In the genomic region with DNA sequence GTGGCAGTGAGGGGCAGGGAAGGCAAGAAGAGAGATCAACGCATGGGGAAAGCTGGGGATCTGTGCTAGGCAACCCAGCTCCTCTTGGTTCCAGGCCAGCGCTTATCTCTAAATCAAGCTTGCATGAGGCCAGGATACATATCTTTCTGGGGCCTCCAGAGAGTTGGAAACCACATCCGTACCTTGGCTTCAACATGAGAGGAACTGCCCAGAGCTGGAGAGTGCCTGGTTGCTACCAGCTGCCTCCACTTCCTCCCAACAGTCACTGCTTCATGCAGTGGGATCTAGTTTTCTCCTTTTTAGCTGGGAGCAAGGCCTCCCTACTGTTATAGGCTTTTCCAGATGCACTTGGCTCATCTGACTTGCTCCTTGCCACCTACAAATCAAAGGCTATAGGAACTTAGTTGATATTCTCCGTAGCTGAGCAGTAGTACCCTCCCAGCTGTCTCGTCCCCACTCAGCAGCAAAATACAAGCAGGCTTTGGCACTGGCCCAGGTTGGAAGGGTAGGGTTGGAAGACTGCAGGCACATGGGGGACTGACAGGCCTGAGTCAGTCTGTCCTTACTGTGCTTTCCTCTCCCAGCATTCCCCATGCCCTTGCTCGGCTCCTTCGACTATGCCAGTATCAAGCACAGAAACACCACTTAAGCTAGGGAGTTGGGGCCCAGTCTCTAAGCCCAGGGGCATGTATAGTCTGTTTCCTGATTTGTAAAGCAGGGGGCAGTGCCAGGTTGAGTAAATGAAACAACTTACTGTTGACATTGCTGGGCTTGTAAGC, we compare ENCODE assay signal across 10 mouse cellular contexts.
DNase-seq lines count a peak whose midpoint lies in the region; ATAC-seq lines count a peak whose summit lies in the region.
"Had no signal": no experiment of that assay in that cellular context is flagged by ENCODE, and none has a peak within 500 bp of the region (broad histone marks: within the 10 kb centered on the region; RNA-seq: fewer than 3 reads in every experiment).

No protein-coding gene starts in this region.

- no peak overlapping the region for H3K9ac ChIP-seq in embryonic facial prominence, embryonic 12.5 days
- no peak overlapping the region for H3K9ac ChIP-seq in liver, embryonic 16.5 days (ENCODE audit: low read depth, low read length)
- H3K9ac ChIP-seq: hindbrain, embryonic 15.5 days had no signal

- no peaks in the 10 kb centered on the region for H3K9me3 ChIP-seq in embryonic facial prominence, embryonic 12.5 days
- no peaks in the 10 kb centered on the region for H3K9me3 ChIP-seq in embryonic facial prominence, embryonic 10.5 days
- H3K9me3 ChIP-seq in liver, embryonic 16.5 days (replicated peaks; ENCODE audit: control insufficient read depth, low read length) = no peaks in the 10 kb centered on the region
- H3K9me3 ChIP-seq: hindbrain, embryonic 15.5 days had no signal

- no peak overlapping the region for H3K4me3 ChIP-seq in embryonic facial prominence, embryonic 12.5 days
- H3K4me3 ChIP-seq in embryonic facial prominence, embryonic 10.5 days = no peak overlapping the region
- no peak overlapping the region for H3K4me3 ChIP-seq in liver, embryonic 16.5 days (ENCODE audit: low read depth, low read length)
- H3K4me3 ChIP-seq: hindbrain, embryonic 15.5 days had no signal

- no peaks in the 10 kb centered on the region for H3K27me3 ChIP-seq in embryonic facial prominence, embryonic 12.5 days
- H3K27me3 ChIP-seq in embryonic facial prominence, embryonic 10.5 days (replicated peaks; ENCODE audit: low read depth, poor library complexity, severe bottlenecking) = no peaks in the 10 kb centered on the region
- H3K27me3 ChIP-seq in liver, embryonic 16.5 days (ENCODE audit: control insufficient read depth, insufficient read depth, low read depth, low read length) = no peaks in the 10 kb centered on the region
- H3K27me3 ChIP-seq: hindbrain, embryonic 15.5 days had no signal

- H3K4me1 ChIP-seq in embryonic facial prominence, embryonic 12.5 days = no peaks in the 10 kb centered on the region
- 0 out of 2 replicates have a peak, but pooled peaks cover 2% of the 10 kb centered on the region for H3K4me1 ChIP-seq in embryonic facial prominence, embryonic 10.5 days
- peaks cover 13% of the 10 kb centered on the region for H3K4me1 ChIP-seq in liver, embryonic 16.5 days (ENCODE audit: control insufficient read depth, low read depth, low read length)
- H3K4me1 ChIP-seq: hindbrain, embryonic 15.5 days had no signal

- no peak for DNase-seq in embryonic facial prominence, embryonic 10.5 days (ENCODE audit: low spot score)
- peak; percentile 26 to 39 for DNase-seq in right cerebral cortex, postnatal 10 days (ENCODE audit: low spot score in 2 of 2)
- no peak for DNase-seq in right cerebral cortex, postnatal 25 days
- peak; percentile 82 for DNase-seq in thymus, postnatal 14 days
- DNase-seq in Muller cell, postnatal 12 days (ENCODE audit: inconsistent ontology term) = no peak
- DNase-seq in ovary, adult 18-20 months (ENCODE audit: low spot score) = no peak
- DNase-seq: embryo, embryonic 11 days had no signal

- 77% methylated on average over 7 of the region's 7 CpGs for WGBS in embryonic facial prominence, embryonic 12.5 days
- 83% methylated on average over 7 of the region's 7 CpGs for WGBS in embryonic facial prominence, embryonic 10.5 days
- WGBS in liver, embryonic 16.5 days (ENCODE audit: insufficient replicate concordance) = 22% methylated on average over 7 of the region's 7 CpGs

- H3K4me2 ChIP-seq in embryonic facial prominence, embryonic 12.5 days (replicated peaks) = no peak overlapping the region
- no peak overlapping the region for H3K4me2 ChIP-seq in liver, embryonic 16.5 days (ENCODE audit: low read depth, low read length)
- H3K4me2 ChIP-seq: hindbrain, embryonic 15.5 days had no signal

- no peak overlapping the region for H3K27ac ChIP-seq in embryonic facial prominence, embryonic 12.5 days
- H3K27ac ChIP-seq in embryonic facial prominence, embryonic 10.5 days (replicated peaks) = no peak overlapping the region
- peak overlapping the region; percentile 46 for H3K27ac ChIP-seq in liver, embryonic 16.5 days (ENCODE audit: low read length)
- H3K27ac ChIP-seq: hindbrain, embryonic 15.5 days had no signal

- ATAC-seq in embryonic facial prominence, embryonic 12.5 days (ENCODE audit: insufficient number of reproducible peaks, insufficient read depth, low FRiP score, low TSS enrichment) = peak; percentile 60; the same call in 1 of the 2 replicates
- ATAC-seq in liver, embryonic 16.5 days (ENCODE audit: low read depth) = peak; percentile 30; the same call in 1 of the 2 replicates

- H3K36me3 ChIP-seq in embryonic facial prominence, embryonic 12.5 days = no peaks in the 10 kb centered on the region
- no peaks in the 10 kb centered on the region for H3K36me3 ChIP-seq in embryonic facial prominence, embryonic 10.5 days (replicated peaks)
- H3K36me3 ChIP-seq in liver, embryonic 16.5 days (ENCODE audit: control insufficient read depth, insufficient read depth) = no peaks in the 10 kb centered on the region
- H3K36me3 ChIP-seq: hindbrain, embryonic 15.5 days had no signal

Comparison
In these comparisons a context has a peak if more than half of its experiments do, and no peak if none do; other contexts are left out.
1. DNase-seq: peak in right cerebral cortex, postnatal 10 days (2 of 2) and thymus, postnatal 14 days (single experiment); none in embryonic facial prominence, embryonic 10.5 days (single experiment), right cerebral cortex, postnatal 25 days (single experiment), Muller cell, postnatal 12 days (single experiment) and ovary, adult 18-20 months (single experiment).